Mouse (Mus musculus): ENCODE results near the gene Gm34653. TPM values are rescaled to one million over a fixed set of nuclear protein-coding genes. Genes with fewer than 3 reads are reported as not detected.
"Not testable (repeated sequence)": the region's sequence is repeated elsewhere in the genome, so short reads cannot be mapped to it uniquely, and the experiment has no call there.

Gm34653 gene
- 0.10 TPM in 1 of 2 replicates, not detected in the other for polyA plus RNA-seq (2016; fragmentation: Nextera tagmentation; extraction: Ambion mirVana)

DNA sequence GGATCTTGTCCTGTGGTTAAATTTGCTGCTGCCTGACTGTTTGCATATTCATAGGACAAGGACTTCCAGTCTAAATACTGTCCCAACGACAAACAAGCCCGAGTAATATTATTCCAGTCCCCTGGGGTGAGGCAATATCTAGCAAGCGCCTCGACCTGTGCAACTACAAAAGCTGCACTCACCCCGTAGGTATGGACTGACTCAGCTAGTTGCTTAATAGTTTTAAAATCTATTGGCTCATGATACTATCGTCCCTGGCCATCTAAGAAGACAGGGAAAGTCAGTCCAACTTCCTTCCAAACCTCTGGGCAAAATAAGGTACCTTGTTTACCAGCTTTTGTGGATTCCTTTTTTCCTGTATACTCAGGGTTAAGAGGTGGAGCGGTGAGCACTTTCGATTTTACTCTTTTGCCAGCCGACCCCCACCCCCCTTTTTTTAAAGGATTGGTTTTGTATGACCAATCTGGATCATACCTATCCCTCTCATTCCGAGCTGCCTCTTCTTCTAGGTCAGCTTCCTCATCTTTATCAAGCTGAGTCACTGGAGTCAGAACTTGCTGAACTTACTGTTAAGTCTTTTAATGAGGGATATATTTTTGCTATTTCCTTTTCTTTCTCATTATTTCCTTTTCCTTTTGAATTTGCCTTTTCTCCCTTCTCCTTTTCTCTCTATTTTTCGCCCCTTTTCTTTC lies at the start of gene Gm34653:
Gm34653 (plus strand) TSS at position 242 of the 692 bp plus-strand sequence.
- not testable (repeated sequence) for H3K4me2 ChIP-seq (replicated peaks); H3K9ac ChIP-seq (replicated peaks); H3K36me3 ChIP-seq; H3K9me3 ChIP-seq; H3K4me1 ChIP-seq; ATAC-seq (ENCODE audit: low FRiP score, low read depth); H3K4me3 ChIP-seq; H3K27me3 ChIP-seq; H3K27ac ChIP-seq (replicated peaks)
- WGBS: 74% methylated on average over 11 of the region's 11 CpGs

DNA sequence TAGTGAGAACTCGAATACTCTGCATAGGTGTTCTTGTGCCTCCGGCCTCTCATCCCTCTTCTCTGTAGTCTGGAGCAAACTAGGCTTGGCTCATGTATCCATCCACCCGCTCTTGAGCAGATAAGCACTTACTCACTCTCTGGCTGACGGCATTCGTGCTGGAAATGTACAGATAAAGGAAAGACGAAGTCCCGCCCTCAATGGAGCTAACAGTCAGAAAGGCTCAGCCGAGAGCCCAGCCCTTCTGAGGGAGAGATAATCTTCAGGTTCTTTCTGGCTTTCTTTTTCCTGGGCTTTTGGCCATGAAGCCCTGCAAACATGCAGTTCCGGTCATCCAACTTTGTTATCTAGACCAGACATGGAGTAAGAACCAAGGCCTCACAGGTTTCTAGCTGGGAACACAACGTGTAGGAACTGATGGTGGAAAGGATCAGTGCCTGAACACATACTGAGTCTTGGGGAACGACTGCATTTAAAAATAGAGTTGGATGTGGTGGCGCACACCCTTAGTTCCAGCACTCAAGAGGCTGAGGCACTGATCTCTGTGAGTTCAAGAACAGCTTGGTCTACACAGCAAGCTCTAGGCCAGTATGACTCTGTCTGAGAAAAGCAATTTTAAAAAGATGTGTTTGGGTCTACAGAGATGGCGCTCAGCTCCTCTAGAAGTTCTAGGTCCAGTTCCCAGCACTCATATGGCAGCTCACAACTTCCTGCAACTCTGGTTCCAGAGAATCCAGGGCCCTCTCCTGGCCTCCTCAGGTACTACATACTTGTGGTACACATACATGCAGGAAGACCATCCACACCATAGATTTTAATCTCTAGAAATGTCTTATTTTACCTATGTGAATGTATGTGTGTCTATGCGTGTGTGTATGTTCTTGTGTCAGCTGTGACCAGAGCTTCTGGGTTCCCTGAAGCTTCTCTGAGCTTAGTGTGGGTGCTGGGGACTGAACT lies 49.5 kb upstream of the Gm34653 start:
- Histone ChIP-seq H3K9me3 (no peaks in the 10 kb centered on the region), H3K4me1 (no peaks in the 10 kb centered on the region), H3K4me2 (replicated peaks) (no peak overlapping the region), H3K4me3 (no peak overlapping the region), H3K27ac (replicated peaks) (no peak overlapping the region), H3K9ac (replicated peaks) (no peak overlapping the region), H3K27me3 (no peaks in the 10 kb centered on the region), H3K36me3 (peaks cover 54% of the 10 kb centered on the region)
- 96% methylated on average over 14 of the region's 14 CpGs for WGBS
- ATAC-seq (ENCODE audit: low FRiP score, low read depth): no peak

DNA sequence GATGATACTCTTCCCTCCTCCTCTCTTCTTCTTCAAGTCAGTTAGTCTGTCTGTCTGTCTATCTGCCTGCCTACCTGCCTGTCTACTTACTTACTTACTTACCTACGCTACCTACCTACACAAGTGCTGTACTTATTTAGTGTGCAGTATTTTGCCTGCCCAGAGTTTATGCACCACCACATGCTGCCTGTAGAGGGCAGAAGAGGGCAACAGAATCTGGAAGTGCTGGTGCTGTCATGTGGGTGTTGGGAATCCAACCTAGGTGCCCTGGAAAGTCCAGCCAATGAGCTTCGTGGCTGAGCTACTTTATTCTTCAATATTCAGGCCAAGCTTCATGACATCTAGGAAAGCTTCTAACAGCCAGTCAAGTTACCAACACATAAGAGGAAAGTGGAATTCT lies 48.7 kb upstream of the Gm34653 start:
- H3K4me1 ChIP-seq: no peaks in the 10 kb centered on the region
- 79% methylated on average over 2 of the region's 2 CpGs for WGBS

DNA sequence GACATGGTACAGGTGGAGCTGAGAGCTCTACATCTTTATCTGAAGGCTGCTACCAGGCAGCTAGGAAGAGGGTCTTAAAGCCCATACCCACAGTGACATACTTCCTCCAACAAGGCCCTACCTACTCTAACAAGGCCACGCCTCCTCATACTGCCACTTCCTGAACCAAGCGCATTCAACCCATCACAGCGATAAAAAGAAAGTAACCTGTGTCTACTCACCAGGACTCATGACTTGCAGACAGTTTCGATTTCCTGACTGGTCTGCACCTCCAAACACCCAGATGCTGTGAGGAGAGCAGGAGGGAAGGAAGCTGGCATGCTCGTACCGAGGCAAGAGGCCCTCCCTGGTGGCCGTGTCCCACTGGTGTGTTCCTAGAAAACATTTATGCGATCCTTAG lies 42.5 kb upstream of the Gm34653 start:
- peaks cover 25% of the 10 kb centered on the region for H3K36me3 ChIP-seq
- 93% methylated on average over 8 of the region's 8 CpGs for WGBS

More for the DNA sequence above, 48.7 kb upstream of the Gm34653 start:
- no peaks in the 10 kb centered on the region for H3K27me3 ChIP-seq
- no peak for ATAC-seq (ENCODE audit: low FRiP score, low read depth)
- no peaks in the 10 kb centered on the region for H3K9me3 ChIP-seq
- no peak overlapping the region for H3K9ac ChIP-seq (replicated peaks)
- H3K36me3 ChIP-seq: peaks cover 46% of the 10 kb centered on the region
- no peak overlapping the region for H3K4me3 ChIP-seq
- H3K27ac ChIP-seq (replicated peaks): no peak overlapping the region
- no peak overlapping the region for H3K4me2 ChIP-seq (replicated peaks)

DNA sequence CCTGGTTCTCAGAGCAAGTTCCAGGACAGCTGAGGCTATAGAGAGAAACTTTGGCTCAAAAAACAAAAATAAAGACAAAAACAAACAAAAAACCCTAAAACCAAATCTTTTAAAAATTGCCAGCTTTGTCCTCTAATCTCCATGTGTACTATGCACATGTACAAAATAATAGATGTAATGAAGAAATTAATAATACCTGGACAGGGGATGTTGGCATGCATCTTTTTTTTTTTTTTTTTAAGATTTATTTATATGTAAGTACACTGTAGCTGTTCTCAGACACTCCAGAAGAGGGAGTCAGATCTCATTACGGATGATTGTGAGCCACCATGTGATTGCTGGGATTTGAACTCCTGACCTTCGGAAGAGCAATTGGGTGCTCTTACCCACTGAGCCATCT lies 40.3 kb upstream of the Gm34653 start:
- not testable (repeated sequence) for H3K4me1 ChIP-seq; H3K27ac ChIP-seq (replicated peaks); H3K27me3 ChIP-seq; H3K4me2 ChIP-seq (replicated peaks); ATAC-seq (ENCODE audit: low FRiP score, low read depth); H3K9me3 ChIP-seq; H3K9ac ChIP-seq (replicated peaks); H3K4me3 ChIP-seq
- 95% methylated on average over 2 of the region's 2 CpGs for WGBS
- H3K36me3 ChIP-seq: peaks cover 21% of the 10 kb centered on the region; the same call in 1 of the 2 replicates

More for the DNA sequence above, 42.5 kb upstream of the Gm34653 start:
- ATAC-seq (ENCODE audit: low FRiP score, low read depth): no peak
- H3K27ac ChIP-seq (replicated peaks): no peak overlapping the region
- H3K9ac ChIP-seq (replicated peaks): no peak overlapping the region
- no peak overlapping the region for H3K4me2 ChIP-seq (replicated peaks)
- H3K4me3 ChIP-seq: no peak overlapping the region
- no peaks in the 10 kb centered on the region for H3K9me3 ChIP-seq
- no peaks in the 10 kb centered on the region for H3K4me1 ChIP-seq
- H3K27me3 ChIP-seq: no peaks in the 10 kb centered on the region

DNA sequence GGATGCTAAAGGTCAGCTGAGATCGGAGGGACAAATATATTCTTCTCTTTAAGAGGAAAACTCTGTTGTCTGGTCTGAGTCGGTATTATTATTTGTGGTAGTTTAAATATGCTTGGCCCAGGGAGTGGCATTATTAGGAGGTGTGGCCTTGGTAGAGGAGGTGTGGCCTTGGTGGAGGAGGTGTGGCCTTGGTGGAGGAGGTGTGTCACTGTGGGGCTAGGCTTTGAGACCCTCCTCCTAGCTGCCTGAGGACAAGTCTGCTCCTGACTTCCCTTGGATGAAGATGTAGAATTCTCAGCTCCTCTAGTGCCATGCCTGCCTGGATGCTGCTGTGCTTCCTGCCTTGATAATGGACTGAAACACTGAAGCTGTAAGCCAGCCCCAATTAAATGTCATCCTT lies 38.3 kb upstream of the Gm34653 start:
- no peak overlapping the region for H3K4me2 ChIP-seq (replicated peaks)
- no peak overlapping the region for H3K27ac ChIP-seq (replicated peaks)
- no peaks in the 10 kb centered on the region for H3K27me3 ChIP-seq
- peaks cover 6% of the 10 kb centered on the region for H3K4me1 ChIP-seq
- H3K9ac ChIP-seq (replicated peaks): no peak overlapping the region
- peaks cover 21% of the 10 kb centered on the region; the same call in 1 of the 2 replicates for H3K36me3 ChIP-seq
- WGBS: 91% methylated on average over 2 of the region's 2 CpGs
- no peak for ATAC-seq (ENCODE audit: low FRiP score, low read depth)
- no peaks in the 10 kb centered on the region for H3K9me3 ChIP-seq
- H3K4me3 ChIP-seq: no peak overlapping the region

DNA sequence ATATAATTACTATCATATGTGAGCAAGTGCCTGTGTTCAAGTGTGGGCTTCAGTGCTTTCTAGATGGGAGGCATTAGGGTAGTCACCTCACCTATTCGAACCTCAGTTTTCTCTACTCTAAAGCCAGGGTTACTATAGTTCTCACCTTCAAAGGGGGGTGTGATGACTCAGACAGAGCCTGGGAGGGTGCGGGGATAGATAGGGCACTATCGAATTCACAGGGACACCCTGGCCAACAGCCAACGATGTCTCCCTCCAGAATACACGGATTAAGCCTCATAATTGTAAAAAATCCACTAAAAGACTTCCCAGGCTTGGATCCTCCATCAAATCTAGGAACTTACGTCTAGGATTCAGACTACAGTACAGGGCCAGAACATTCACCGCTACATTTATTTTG lies 37.4 kb upstream of the Gm34653 start:
- 94% methylated on average over 7 of the region's 7 CpGs for WGBS
- Histone ChIP-seq H3K27me3 (no peaks in the 10 kb centered on the region), H3K4me1 (peaks cover 9% of the 10 kb centered on the region), H3K4me2 (replicated peaks) (no peak overlapping the region), H3K4me3 (no peak overlapping the region), H3K9me3 (no peaks in the 10 kb centered on the region), H3K9ac (replicated peaks) (no peak overlapping the region), H3K36me3 (peaks cover 21% of the 10 kb centered on the region; the same call in 1 of the 2 replicates), H3K27ac (replicated peaks) (no peak overlapping the region)
- ATAC-seq (ENCODE audit: low FRiP score, low read depth): no peak

DNA sequence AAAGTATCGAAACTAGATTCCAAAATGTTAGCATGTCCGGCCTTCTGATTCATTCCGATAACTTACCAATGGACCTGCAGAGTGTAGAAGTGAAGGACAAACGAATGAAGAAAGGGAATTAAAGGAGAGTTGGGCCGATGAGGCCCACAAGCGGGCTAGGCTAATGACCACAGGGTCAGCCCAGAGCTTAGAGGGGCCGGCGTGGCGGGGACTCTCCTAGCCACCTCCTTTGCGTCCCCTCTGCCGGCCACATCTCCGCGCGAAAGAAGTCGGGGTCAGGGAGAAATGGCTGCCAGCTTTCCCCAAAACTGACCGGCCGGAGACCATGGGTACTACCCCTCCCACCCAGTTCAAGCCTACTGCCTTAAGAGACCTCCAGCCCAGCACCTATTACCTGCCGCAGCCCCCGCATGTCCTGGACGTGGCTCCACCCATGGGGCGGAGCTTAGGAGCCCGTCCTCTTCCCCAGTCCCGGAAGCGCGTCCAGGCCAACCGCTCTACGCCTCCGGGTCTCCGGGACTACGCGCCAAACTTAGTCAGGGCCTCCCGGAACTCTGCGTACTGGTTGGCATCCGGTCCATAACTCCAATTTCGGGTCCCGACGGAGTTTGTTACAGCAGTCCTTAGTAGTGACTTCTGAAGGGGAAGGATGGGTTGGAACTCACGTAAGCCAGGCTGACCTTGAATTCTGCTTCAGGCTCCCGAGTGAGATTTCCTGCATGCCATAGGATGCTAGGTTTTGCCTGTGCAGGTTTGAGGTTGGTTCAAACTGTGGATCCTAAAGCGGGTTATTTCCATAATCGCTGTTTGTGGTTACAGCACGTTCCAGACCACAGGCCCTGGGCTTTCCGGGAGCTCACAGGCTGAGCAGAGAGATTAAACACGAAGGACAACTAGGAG lies 33.2 kb upstream of the Gm34653 start, which contains the start of gene Rabepk:
Rabepk (minus strand) TSS at position 556 of the 900 bp plus-strand sequence.
- Histone ChIP-seq H3K9me3 (no peaks in the 10 kb centered on the region), H3K4me1 (peaks cover 19% of the 10 kb centered on the region), H3K4me2 (replicated peaks) (peak within 1 kb of the TSS; percentile 78), H3K9ac (replicated peaks) (peak within 1 kb of the TSS; percentile 65), H3K27me3 (no peaks in the 10 kb centered on the region), H3K27ac (replicated peaks) (0 out of 2 replicates have a peak within 1 kb of the TSS, but pooled peaks have one; percentile 20), H3K4me3 (peak within 1 kb of the TSS; percentile 60), H3K36me3 (peaks cover 9% of the 10 kb centered on the region; the same call in 1 of the 2 replicates)
- 0 out of 2 replicates have a peak, but pooled peaks have one; percentile 42 for ATAC-seq (ENCODE audit: low FRiP score, low read depth)
- 5% methylated on average over 44 of the region's 44 CpGs for WGBS

DNA sequence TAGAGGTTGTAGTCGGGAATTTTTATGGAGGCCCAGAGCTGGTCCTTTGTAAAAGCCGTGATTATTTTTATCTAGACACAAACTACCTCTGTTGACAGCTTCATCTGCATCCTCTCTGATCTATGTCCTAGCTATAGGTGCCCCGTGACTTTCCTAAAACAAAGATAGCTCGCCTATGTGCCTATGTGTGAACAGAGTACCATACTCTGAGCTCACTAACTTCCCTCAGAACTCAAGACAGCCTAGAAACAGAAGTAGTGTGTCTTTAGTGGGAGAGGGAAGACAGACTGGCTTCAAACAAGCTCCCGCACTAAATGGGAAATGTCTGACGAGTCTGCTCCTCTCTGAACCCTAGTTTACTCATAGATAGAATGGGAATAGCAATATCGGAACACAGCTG lies 32.4 kb upstream of the Gm34653 start:
- Histone ChIP-seq H3K27ac (replicated peaks) (no peak overlapping the region), H3K9ac (replicated peaks) (no peak overlapping the region), H3K4me3 (0 out of 2 replicates have a peak overlapping the region, but pooled peaks have one; percentile 60), H3K9me3 (no peaks in the 10 kb centered on the region), H3K4me2 (replicated peaks) (peak overlapping the region; percentile 78), H3K4me1 (peaks cover 20% of the 10 kb centered on the region), H3K36me3 (peaks cover 3% of the 10 kb centered on the region; the same call in 1 of the 2 replicates), H3K27me3 (no peaks in the 10 kb centered on the region)
- WGBS: 83% methylated on average over 7 of the region's 7 CpGs
- no peak for ATAC-seq (ENCODE audit: low FRiP score, low read depth)

DNA sequence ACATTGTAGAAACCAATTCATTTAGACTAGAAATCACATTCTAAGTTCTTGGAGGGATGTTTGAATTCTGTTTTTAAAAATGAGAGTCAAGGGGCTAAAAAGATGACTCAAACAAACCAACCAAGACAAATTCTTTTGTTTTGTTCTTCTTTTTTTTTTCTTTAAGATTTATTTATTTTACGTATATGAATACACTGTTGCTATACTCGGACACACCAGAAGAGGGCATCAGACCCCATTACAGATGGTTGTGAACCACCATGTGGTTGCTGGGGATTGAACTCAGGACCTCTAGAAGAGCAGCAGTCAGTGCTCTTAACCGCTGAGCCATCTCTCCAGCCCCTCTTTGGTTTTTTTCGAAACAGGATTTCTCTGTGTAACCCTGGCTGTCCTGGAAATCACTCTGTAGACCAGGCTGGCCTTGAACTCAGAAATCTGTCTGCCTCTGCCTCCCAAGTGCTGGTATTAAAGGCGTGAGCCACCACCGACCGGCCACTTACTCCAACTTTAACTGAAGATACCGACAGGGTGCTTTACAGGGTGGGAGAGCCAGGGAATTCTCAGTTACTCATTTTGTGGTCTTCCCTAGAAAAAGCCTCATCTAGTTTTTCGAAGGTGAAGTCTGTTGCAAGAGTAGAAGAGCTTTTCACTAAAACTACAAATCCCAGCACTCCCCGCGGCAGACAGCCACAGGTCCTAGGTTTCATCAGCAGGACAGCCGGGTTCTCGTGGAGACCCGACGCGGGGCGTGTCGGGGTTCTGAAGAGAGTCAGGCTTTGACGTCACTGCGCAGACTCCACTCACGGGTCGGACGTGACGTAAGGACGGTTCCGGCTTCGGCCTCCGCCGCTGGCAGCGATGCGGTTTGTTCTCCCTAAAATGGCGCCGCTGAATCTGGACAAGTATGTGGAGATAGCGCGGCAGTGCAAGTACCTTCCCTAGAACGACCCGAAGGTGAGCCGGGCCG lies 31.0 kb upstream of the Gm34653 start:
- H3K4me2 ChIP-seq (replicated peaks): peak overlapping the region; percentile 80
- peak overlapping the region; percentile 83 for H3K27ac ChIP-seq (replicated peaks)
- peak overlapping the region; percentile 73 for H3K9ac ChIP-seq (replicated peaks)
- H3K9me3 ChIP-seq: no peaks in the 10 kb centered on the region
- ATAC-seq (ENCODE audit: low FRiP score, low read depth): peak; percentile 98
- H3K4me3 ChIP-seq: peak overlapping the region; percentile 57
- WGBS: 5% methylated on average over 39 of the region's 39 CpGs
- peaks cover 22% of the 10 kb centered on the region for H3K4me1 ChIP-seq
- H3K27me3 ChIP-seq: no peaks in the 10 kb centered on the region
- peaks cover 14% of the 10 kb centered on the region for H3K36me3 ChIP-seq
